ENCODE assay signal across 7 mouse cellular contexts in the genomic region with DNA sequence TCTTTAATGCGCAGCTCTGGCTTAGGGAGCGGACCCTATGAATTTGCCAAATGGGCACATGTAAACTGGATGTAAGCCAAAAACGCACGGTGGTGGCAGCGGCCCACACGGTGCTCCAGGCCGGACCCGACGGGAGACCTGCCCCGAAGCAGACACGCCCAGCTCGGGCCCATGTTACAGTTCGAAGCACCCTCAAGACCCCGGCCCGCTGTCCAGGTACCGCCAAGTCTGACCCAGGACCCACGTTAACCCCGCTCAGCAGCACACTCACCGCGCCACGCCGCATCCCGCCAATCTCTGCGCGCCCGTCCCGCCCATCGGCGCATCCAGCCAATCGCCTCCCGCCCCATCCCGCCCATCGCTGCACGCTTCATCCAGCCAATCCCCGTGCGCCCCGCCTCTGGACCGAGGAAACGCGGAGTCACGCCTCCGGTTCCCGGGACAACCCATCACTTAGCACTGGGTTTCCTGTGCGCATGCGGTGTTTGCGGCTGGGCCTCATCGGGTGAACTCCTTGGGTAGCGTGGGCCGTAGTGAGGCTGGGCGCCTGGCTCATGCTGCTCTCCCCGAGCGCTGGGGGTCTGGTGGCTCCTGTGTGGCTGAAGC. TPM values are rescaled to one million over a fixed set of nuclear protein-coding genes. Genes with fewer than 3 reads are reported as not detected.
DNase-seq lines count a peak whose midpoint lies in the region; ATAC-seq lines count a peak whose summit lies in the region.

TSS of gene Pold2 (minus strand) at position 372 of the 606 bp plus-strand sequence.

- peaks cover 18% of the 10 kb centered on the region for H3K4me1 ChIP-seq in embryonic facial prominence, embryonic 12.5 days
- peaks cover 6% of the 10 kb centered on the region for H3K4me1 ChIP-seq in limb, embryonic 11.5 days (ENCODE audit: control insufficient read depth, insufficient read depth, low read length)
- H3K4me1 ChIP-seq in midbrain, embryonic 14.5 days (ENCODE audit: control insufficient read depth, insufficient read depth, low read length): peaks cover 10% of the 10 kb centered on the region

- WGBS in embryonic facial prominence, embryonic 12.5 days: under 1% methylated on average over 50 of the region's 52 CpGs
- WGBS in limb, embryonic 11.5 days: under 1% methylated on average over 52 of the region's 52 CpGs
- under 1% methylated on average over 52 of the region's 52 CpGs for WGBS in midbrain, embryonic 14.5 days

- no peaks in the 10 kb centered on the region for H3K9me3 ChIP-seq in embryonic facial prominence, embryonic 12.5 days
- H3K9me3 ChIP-seq in limb, embryonic 11.5 days (ENCODE audit: control insufficient read depth, low read length): no peaks in the 10 kb centered on the region
- H3K9me3 ChIP-seq in midbrain, embryonic 14.5 days (ENCODE audit: control insufficient read depth, low read length): no peaks in the 10 kb centered on the region

- H3K36me3 ChIP-seq in embryonic facial prominence, embryonic 12.5 days: peaks cover 37% of the 10 kb centered on the region
- H3K36me3 ChIP-seq in limb, embryonic 11.5 days (ENCODE audit: control insufficient read depth, insufficient read depth, low read length): peaks cover 15% of the 10 kb centered on the region
- peaks cover 24% of the 10 kb centered on the region for H3K36me3 ChIP-seq in midbrain, embryonic 14.5 days (ENCODE audit: control insufficient read depth, insufficient read depth, low read length)

- H3K27me3 ChIP-seq in embryonic facial prominence, embryonic 12.5 days: no peaks in the 10 kb centered on the region
- no peaks in the 10 kb centered on the region for H3K27me3 ChIP-seq in limb, embryonic 11.5 days (ENCODE audit: control insufficient read depth, insufficient read depth, low read length)
- H3K27me3 ChIP-seq in midbrain, embryonic 14.5 days (ENCODE audit: control insufficient read depth, insufficient read depth, low read length): no peaks in the 10 kb centered on the region

- peak; percentile 99 for DNase-seq in adrenal gland, postnatal 25 days
- peak; percentile 100 for DNase-seq in heart, adult 11 months
- peak; percentile 97 for DNase-seq in kidney, adult 18-20 months
- DNase-seq in limb, embryonic 11.5 days (ENCODE audit: low spot score): peak; percentile 97
- DNase-seq in midbrain, embryonic 14.5 days: peak; percentile 99
- peak; percentile 94 to 95 for DNase-seq in spleen, adult 18-20 months

- H3K9ac ChIP-seq in embryonic facial prominence, embryonic 12.5 days: peak within 1 kb of the TSS; percentile 71
- H3K9ac ChIP-seq in limb, embryonic 11.5 days (ENCODE audit: low read length): peak within 1 kb of the TSS; percentile 75
- H3K9ac ChIP-seq in midbrain, embryonic 14.5 days (replicated peaks; ENCODE audit: low read length): peak within 1 kb of the TSS; percentile 69; the same call in 1 of the 2 replicates

- peak within 1 kb of the TSS; percentile 89 for H3K27ac ChIP-seq in embryonic facial prominence, embryonic 12.5 days
- peak within 1 kb of the TSS; percentile 77 for H3K27ac ChIP-seq in limb, embryonic 11.5 days (replicated peaks; ENCODE audit: low read depth, low read length)
- H3K27ac ChIP-seq in midbrain, embryonic 14.5 days (replicated peaks; ENCODE audit: low read depth, low read length): peak within 1 kb of the TSS; percentile 88

- peak within 1 kb of the TSS; percentile 61 for H3K4me3 ChIP-seq in embryonic facial prominence, embryonic 12.5 days
- H3K4me3 ChIP-seq in limb, embryonic 11.5 days (ENCODE audit: low read depth, low read length): peak within 1 kb of the TSS; percentile 58
- H3K4me3 ChIP-seq in midbrain, embryonic 14.5 days (replicated peaks; ENCODE audit: low read depth, low read length): peak within 1 kb of the TSS; percentile 59

- ATAC-seq in embryonic facial prominence, embryonic 12.5 days (ENCODE audit: insufficient number of reproducible peaks, insufficient read depth, low FRiP score, low TSS enrichment): peak; percentile 98
- ATAC-seq in limb, embryonic 11.5 days (ENCODE audit: insufficient number of reproducible peaks, low FRiP score, low TSS enrichment, low read depth): peak; percentile 95
- ATAC-seq in midbrain, embryonic 14.5 days (ENCODE audit: low FRiP score, low TSS enrichment): peak; percentile 99

- peak within 1 kb of the TSS; percentile 60 for H3K4me2 ChIP-seq in embryonic facial prominence, embryonic 12.5 days (replicated peaks)
- peak within 1 kb of the TSS; percentile 61 for H3K4me2 ChIP-seq in limb, embryonic 11.5 days (ENCODE audit: low read depth, severe bottlenecking)
- H3K4me2 ChIP-seq in midbrain, embryonic 14.5 days (ENCODE audit: low read length): peak within 1 kb of the TSS; percentile 73

RNA-seq across cellular contexts. Expression of gene Pold2, which starts in this region (rescaled TPM):
- 33.6 and 42.2 TPM in 2 replicates for total RNA-seq in adrenal gland, postnatal 25 days (2021)
- polyA plus RNA-seq in embryonic facial prominence, embryonic 12.5 days (2016; fragmentation: Nextera tagmentation; extraction: Ambion mirVana): 122 and 127 TPM in 2 replicates
- polyA plus RNA-seq in limb, embryonic 11.5 days (2014; fragmentation: Nextera tagmentation; extraction: Ambion mirVana): 103 and 111 TPM in 2 replicates
- polyA plus RNA-seq in midbrain, embryonic 14.5 days (2014; fragmentation: Nextera tagmentation; extraction: Ambion mirVana): 42.5 and 46.6 TPM in 2 replicates

Comparison
In these comparisons a context has a peak if more than half of its experiments do, and no peak if none do; other contexts are left out.
1. Peak in every context shown above with its lines: DNase-seq, ATAC-seq, H3K4me3 ChIP-seq and H3K27ac ChIP-seq.